Mouse (Mus musculus) cortical plate, adult 2 months (tissue): ENCODE results near the gene Npas3.

Experiments used
- CTCF ChIP-seq: fragments of 200-500 bp; IDR thresholded peaks from 2 replicates; pipeline ENCODE4 v1.5.1; 2011; ENCODE audit warnings: mild to moderate bottlenecking, control low read depth, low read length; ENCODE audit not compliant: insufficient read depth; ENCODE audit errors: extremely low read depth
- POLR2A ChIP-seq: fragments of 200-500 bp; IDR thresholded peaks from 2 replicates; pipeline ENCODE4 v1.6.1; 2011; ENCODE audit warnings: mild to moderate bottlenecking, low read length, control low read depth; ENCODE audit not compliant: insufficient read depth; ENCODE audit errors: extremely low read depth

DNA sequence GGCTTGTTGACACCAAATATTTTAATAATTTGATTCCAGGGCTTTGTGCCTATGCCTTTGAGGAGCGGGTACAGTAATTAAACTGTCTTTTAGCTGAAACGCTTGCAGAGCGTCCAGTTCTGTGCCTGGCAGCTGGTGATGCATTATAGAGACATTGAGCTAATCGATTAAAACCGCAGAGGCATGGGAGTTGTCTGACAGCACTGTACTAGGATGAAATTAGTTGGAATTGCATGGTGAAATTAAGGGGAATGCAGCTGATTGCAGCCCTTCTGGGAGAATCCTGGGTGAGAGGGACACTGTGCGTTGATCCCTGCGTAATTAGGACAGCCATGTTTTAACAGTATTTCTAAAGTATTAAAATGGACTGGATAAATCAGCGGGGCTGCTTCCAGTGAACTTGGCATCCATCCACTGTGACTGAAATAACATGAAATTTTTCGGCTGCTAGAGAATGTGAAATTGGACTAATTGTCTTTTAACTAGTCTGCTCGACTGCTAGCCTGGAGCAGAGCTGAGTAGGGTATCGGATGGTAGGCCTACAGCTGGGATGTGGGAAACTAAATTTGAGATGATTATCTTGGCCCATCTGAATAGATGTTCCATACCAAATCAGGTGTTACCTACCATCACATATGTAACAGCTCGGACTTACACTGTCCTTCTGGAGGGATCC lies 318.4 kb downstream of the Npas3 start:
- TF ChIP-seq CTCF, result no peak
- TF ChIP-seq POLR2A, result no peak
